Mouse (Mus musculus) brain, embryonic 14.5 days (tissue): ENCODE results near the gene Pkm.

Source experiments
- CTCF ChIP-seq: fragments of 200-500 bp; IDR thresholded peaks from 2 replicates; pipeline ENCODE4 v1.5.1; 2012; ENCODE audit warnings: inconsistent platforms, mild to moderate bottlenecking, moderate library complexity, borderline replicate concordance; ENCODE audit not compliant: insufficient read depth, insufficient read length; ENCODE audit errors: extremely low read depth
- POLR2A ChIP-seq: fragments of 200-500 bp; IDR thresholded peaks from 2 replicates; pipeline ENCODE4 v1.6.1; 2012; ENCODE audit warnings: mild to moderate bottlenecking, inconsistent platforms, borderline replicate concordance; ENCODE audit not compliant: poor library complexity, insufficient read depth, insufficient read length, severe bottlenecking; ENCODE audit errors: extremely low read depth

DNA sequence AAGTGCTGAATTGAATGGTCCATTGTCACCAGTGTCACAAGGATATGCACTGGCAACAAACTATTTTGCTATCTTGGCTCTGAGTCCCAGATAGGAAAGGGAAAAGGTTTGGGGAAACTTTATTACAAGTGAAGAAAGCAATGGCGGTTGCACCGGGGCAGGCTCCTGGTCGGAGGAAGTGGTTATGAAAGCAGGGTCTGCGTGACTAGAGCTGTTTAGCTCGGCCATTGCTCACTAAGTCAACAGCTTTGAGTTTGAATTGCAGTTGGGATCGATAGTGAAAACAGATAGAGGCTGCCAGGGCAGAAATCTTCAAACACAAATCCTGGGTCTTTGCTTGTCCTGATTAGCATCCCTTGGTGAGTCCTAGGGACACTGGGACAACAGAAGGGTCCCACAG, 11.7 kb downstream of the Pkm start:
- TF ChIP-seq CTCF: no peak
- TF ChIP-seq POLR2A: no peak
